Mouse (Mus musculus) thymus, postnatal 4 days (tissue): ENCODE data around the gene Majin.

Source experiments
- DNase-seq: peaks from one replicate; pipeline ENCODE4 v3.0.0; 2021

Majin gene

DNA sequence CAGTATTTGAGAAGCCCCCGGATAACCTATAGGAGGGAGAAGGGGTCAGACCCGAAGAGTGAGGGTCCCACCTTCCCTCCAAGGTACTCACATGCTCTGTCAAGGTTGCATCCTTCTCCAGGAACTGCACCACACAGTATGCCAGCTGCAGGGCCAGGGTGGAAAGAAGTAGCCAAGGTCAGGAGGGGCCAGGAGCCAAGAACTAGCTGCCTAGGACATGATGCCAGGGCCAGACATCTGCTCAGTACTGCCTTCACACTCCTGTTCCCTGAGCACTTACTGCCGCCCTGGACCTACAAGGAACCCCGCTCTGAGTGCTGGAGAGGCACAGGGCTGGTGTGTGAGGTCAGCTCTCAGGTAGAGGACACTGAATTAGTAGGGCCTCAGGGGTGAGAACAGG is 46.2 kb downstream of the Majin start:
- DNase-seq = no peak

DNA sequence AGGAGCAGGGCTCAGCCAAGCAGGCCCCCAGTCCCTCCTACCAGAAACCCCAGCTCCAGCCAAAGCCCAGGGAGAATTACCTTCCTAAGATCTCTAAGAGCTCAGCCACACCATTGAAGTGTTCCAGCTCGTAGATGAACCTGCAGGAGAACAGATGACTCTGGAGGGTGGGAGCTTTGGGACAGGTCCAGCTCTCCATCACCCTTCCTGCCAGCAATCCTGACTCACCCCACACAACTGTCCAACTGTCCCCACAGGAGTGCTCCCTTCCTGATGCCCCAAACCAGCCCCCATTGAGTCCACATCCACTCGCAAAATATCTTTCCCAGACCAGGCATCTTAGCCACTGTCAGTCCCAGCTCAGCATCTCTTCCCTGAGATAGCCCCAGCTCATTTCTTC is 46.8 kb downstream of the Majin start:
- no peak for DNase-seq

DNA sequence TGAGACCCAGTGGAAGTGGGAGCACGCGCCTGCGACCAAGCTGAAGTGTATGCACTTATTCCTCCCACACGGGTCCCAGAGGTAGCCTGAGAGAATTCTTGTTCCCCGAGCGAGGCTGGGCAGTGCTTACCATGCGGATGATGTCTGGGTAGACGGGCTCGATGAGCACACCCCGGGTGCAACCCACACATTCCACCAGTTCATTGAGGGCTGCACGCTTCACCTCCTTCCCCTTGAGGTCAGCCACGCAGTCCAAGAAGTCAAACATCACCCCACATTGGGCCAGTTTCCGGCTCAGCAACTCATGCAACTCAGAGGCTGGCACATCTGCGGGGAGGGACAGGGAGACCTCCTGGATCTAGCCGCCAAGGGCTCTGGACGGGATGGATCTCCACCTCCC is 49.5 kb downstream of the Majin start:
- DNase-seq = no peak

DNA sequence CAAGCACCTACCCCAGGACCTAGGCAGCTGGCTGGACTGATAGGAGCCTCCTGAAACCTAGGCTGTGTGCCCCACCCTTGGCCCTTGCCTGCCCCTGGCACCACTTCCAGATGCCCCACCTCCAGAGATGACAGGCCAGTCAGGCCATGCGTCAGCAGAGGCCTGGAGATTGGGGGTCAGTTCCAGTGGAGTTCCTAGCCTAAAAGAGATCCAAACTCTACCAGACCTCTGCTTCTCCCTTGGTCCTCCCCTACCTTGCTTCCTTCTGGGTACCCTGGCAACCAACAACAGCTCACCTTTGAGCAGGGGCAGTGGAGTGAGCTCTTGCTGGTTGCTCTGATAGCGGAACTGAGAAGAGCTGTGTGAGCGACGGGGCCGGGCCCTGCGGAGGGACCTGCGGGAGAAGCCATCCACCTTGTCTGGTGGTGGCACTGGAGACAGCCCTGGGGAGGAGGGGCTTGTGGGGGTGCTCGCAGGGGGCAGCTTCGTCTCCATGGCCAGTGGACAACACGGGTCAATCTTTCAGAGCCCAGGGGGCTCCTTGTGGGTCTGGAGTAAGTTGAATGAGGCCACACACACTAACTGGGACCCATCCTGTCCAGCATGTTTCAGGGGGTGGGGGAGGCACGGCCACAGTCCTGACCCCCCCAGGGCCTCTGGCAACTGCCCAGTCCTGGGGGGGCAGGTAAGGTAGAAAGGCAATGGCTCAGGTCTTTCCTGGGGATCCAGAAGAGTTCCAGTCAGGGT is 50.3 kb downstream of the Majin start:
- DNase-seq = no peak

DNA sequence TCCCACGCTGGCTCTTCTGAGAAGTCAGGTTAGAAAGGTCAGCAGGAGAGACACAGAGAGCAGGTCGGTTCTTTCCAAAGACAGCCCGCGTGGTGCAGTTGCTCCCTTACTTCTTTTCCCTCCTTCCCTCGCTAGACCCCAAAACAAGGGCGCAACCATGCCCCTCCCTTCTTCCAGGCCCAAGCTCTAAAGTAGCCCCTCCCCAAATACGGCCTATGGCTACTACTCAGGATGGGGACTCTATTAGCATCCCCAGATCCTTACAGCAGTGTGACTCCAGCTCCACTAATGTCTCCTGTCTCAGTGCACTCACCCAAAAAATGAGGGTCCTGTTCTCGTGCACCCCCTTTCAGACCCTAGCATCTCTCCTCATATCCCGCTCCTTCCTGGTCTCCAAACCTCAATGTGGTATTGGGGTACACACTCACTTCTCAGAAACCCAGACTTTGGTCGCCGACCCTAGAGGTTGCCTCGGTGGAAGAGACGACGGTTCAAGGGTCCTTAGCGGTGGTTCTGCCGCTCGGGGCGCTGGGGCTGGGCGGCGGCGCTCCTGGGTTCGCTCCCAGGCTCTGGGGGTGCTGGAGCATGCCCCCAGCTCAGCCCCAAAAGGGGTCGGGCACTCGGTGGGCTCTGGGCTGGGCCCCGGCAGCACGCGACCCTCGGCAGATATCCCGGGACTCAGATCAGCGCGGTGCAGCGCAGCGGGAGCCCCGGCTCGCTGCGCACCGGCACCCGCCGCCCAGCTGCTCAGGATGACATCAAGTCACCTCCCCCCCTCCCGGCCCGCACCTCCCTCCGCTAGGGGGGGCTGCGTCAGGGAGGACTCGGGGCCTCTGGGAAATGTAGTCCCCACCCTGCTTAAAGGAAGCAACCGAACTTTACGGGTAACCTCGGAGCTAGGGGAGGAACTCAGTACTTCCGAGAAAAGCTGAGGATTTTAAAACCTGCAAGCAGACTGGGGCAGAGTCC is 51.2 kb downstream of the Majin start, which contains the start of gene Ppp2r5b:
Ppp2r5b (minus strand) TSS at position 789 of the 969 bp plus-strand sequence.
- peak; percentile 98 for DNase-seq

DNA sequence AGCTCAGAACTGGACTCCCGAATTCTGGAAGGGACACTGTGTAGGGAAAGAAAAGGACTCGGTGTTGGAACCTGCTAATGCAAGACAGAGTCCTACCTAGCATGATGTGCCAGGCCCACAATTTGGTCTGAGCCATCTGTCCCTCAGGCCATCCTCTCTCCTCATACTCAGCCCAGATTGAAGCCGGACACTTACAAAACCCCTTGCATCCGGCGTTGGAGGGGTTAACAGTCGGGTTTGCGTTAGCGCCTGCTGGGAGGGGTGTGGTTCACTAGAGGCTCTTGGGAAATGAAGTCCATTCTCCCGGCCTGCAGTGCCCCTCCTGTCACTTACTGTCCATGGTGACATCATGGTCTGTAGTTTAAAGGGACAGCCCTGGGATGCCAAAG is 51.9 kb downstream of the Majin start:
- DNase-seq = peak; percentile 88

DNA sequence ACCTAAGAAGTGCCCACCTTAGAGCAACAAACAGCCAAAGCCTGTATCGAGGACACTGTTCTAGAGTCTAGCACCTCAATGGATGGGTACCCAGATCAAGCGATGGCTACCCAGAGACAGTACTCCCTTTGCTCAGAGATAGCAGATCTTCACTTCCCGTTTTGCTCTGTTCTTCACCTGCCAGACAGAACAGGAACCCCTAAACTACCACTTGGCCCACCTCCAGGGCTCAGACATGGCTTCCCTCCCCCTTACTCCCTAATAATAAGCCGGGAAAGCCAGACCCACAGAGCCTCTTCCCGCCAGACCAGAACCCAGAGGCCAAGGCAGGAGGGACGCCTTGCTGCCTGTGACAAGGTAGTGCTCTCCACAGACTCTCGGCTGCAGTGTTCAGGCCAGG is 52.7 kb downstream of the Majin start:
- no peak for DNase-seq

DNA sequence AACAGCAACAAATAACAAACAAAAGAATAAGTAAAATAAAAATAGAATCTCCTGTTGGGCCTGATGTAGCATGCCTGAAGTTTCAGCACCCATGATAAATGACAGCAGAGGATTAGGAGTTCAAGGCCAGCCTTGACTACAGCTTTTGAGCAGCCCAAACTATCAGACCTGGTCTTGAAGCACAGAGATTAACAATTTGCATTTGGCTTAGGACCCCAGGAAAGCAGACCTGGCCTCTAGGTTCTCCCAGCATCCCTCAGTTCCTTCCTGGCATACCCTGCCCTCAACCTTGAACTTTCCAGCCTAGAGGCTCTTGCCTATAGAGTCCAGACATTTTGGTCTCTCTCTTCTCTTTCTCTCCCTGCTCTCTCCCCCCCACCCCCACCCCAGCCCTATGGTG is 54.6 kb downstream of the Majin start:
- no peak for DNase-seq

DNA sequence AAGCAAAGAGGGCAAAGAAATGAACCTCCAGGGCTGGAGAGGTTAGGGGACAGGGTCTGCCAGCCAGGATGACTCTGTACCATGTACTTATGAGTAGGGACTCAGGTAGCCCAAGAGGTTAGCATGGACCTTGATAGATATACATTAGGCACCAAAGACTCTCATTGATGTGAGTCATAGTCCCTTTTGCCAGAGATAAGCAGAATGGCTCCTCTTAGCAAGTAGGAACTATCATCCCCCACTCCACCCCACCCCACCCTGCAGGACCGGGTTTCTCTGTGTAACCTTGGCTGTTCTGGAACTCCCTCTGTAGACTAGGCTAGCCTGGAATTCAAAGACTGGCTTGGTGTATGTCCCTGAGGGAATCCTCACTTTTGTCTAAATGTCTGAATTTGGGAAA is 55.9 kb downstream of the Majin start:
- DNase-seq = no peak

DNA sequence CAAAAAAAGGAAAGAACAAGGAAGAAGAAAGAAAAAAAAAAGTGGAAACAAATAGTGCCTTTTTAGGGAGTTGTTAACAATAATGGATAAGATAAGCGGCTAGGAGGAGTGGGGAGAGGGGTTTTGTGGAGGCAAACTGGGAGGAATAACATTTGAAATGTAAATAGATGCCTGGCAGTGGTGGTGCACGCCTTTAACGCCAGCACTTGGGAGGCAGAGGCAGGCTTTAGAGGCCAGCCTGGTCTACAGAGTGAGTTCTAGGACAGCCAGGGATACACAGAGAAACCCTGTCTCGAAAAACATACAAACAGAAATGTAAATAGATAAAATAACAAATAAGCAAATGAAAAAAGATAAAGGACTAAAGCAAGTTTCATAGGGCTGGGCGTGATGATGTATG is 56.5 kb downstream of the Majin start:
- DNase-seq = no peak

DNA sequence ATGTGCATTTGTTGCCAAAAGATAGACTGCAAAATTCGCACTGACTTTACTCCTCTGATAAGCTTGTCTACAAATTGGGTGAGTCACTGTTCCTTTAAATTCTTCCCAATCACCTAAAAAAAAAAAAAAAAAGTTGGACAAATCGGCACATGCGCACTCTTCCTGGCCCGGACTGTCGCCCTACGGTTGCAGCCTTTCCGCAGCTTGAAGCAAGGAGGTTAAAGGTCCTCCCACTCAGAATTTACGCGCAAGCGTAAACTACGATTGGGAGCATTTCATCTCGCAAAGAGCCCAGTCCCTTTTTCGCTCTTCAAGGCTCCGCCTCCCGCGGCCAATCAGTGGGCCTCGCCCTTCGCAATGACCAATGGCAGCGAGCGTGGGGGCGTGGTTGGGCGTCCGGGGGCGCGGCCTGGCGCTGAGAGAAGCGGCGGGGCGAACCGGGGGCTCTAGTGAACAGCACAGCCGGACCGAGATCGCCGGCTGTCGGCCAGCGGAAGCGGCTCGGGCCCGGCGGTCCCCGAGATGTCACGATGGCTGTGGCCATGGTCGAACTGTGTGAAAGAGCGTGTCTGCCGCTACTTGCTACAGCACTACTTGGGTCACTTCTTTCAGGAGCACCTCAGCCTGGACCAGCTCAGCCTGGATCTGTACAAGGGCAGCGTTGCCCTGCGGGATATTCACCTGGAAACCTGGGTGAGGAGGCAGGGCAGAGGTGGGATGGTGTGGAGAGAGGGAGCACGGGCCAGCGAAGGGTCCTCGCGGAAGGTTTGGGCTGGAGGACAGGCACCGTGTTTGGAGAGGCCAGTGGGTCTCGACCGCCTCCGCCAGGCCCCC is 57.3 kb downstream of the Majin start, which contains the start of gene Atg2a:
Atg2a (plus strand) TSS at position 395 of the 834 bp plus-strand sequence.
- peak; percentile 99 for DNase-seq

DNA sequence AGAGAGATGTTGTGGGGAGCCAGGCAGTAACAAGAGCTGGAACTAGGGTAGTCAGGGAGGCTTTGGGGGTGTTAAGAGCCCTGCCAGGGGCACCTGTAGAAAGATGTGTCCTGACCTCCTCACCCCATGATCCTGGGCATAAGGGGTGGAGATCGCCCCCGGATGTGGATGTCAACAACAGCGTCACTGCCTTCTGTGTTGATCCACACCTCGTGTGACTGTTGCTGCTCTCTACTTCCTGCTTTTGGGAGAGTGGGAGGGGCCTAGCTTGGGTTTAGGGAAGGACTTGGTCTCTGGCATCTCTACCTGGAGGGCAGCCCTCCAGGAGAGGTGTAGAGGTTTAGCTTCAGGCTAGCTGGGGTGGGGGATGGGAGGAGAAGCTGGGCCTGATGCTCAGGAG is 58.1 kb downstream of the Majin start:
- DNase-seq = peak; percentile 65

DNA sequence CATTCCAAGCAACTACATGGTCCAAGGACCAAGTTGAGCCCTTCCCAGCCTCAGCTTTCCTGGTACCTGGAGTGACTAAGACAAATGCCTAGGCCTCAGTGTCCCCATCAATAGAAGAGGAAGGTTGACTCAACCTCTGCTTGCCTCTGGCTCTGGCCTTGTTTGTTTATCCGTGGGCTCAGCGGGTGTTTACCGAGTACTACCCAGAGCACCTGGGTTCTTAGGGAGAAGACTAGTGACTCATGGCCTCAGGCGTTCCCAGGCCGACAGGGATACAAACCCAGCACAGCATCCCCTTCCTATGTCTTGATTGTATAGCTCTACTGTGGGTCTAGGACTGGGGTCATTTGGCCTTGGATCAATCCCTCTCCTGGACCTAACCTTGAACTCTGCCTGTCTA is 59.0 kb downstream of the Majin start:
- no peak for DNase-seq

DNA sequence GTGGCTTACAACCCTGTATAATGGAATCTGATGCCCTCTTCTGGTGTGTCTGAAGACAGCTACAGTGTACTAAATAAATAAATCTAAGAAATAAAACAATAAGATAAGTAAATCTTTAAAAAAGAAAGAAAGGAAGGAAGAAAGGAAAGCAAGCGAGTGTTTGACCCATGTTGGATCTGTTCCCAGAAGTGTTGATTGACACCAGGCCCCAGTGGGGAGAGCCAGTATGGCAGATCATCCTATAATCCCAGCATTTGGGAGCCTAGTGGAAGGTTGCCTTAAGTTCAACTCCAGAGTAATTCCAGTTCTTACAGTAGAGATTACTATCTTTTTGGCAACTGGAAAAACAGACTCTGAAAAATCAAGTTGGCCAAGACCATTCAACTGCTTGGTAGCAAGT is 61.6 kb downstream of the Majin start:
- DNase-seq = no peak

DNA sequence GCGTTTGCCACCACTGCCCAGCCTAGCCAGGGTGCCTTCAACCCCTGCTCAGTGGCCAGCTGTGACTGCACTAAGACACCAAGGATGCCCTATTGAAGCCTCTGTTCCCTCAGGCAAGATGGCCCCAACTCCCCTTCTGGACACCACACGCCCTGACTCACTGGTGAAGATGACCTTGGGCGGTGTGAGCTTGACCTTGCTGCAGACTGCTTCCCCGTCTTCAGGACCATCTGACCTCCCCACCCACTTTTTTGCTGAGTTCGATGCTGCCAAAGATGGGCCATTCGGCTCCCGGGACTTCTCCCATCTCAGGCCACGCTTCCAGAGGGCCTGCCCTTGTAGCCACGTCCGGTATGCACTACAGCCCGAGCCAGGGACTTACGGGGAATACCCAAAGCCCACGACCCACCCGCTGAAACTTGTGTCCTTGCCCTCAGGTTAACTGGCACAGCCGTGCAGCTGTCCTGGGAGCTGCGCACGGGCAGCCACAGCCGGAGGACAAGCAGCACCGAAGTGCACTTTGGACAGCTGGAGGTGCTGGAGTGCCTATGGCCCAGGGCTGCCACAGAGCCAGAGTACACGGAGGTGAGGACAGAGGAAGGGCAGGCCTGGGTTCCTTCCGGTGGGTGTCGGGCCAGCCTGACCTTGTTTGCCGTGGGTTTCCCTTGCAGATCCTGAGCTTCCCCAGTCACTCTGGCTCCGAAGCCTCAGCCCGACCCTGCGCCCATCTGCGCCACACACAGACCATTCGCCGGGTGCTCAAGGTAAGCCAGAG is 63.5 kb downstream of the Majin start:
- no peak for DNase-seq

DNA sequence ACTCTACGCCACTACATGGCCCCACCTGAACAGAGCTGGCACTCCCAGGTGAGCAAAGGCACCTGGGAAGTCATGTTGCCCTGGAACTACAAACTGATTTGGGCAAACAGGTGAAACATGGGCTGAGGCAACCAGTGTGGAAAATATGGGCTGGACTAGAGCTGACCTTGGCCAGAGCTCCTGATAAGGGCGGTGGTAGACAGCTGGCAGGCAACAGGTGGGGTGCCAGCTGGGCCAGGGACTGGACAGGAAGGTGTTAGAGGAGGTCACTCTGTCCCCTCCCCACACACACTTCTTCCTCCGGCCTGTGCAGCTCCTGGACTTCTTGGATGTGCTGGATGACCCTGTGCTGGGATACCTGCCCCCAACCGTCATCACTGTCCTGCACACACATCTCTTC is 68.8 kb downstream of the Majin start:
- DNase-seq = no peak

DNA sequence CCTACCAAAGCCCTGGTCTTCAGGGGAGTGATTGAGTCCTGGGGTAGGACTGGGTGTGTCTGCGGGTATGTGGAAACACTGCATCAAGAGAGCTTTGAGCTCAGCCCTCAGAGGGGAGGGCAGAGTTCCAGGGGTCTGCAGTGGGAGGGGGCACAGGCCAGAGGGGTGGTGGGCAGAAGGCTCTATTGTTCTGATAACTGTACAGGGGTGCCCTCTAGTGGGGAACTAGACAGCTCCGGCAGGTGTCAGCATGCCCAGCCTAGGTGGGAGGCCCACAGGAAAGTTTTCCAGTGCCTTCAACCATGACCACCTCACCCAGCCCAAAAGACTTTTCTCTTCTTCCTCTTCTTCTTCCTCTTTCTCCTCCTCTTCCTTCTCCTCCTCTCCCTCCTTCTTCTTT is 76.2 kb downstream of the Majin start:
- DNase-seq = peak; percentile 63

DNA sequence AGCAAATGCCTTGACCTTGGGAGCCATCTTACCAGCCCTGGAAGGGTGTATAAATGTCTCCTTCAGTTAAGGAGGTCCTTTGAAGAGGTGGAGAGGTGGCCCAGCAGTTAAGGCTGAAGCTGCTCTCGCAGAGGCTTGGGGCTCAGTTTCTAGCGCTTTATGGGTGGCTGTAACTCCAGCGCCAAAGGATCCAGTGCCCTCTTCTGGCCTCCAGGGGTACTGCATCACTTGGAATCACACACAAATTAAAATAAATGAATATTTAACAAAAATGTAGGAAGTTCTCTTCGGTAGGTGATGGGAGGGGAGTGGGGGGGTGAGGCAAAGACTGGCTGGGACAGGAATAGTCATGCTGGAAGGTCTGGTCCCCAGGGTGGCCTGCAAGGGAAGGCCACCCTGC is 76.8 kb downstream of the Majin start:
- DNase-seq = no peak

DNA sequence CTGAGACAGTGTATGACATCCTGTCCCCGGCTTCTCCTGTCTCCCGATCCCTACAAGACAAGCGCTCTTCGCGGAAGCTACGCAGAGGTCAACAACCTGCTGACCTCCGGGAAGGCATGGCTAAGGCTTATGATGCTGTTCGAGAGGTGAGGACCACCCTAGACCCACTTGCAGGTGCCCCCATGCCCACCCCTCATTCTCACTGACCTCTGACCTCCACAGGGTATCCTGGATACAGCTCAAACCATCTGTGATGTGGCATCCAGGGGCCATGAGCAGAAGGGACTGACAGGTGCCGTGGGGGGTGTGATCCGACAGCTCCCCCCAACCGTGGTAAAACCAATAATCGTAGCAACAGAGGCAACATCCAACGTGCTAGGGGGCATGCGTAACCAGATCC is 77.2 kb downstream of the Majin start:
- no peak for DNase-seq

DNA sequence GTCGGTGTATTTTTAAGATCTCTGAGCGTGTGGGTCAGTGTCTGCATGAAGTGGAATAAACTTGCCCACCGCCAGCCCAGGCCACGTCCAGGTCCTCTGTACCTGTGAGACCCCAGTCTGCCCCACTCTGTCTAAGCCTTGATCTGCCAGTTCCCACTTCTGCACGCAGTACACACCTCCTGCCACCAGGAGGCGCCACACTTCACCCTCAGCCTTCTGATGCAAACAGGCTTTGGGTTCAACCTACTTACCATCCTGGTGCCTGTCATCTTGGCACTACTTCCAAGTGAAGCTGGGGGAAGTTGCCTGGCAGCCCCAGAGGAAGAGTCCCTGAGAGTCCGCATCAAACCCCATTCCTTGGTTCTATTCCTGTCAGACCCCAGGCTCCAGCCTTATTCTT is 78.0 kb downstream of the Majin start:
- peak; percentile 88 for DNase-seq

DNA sequence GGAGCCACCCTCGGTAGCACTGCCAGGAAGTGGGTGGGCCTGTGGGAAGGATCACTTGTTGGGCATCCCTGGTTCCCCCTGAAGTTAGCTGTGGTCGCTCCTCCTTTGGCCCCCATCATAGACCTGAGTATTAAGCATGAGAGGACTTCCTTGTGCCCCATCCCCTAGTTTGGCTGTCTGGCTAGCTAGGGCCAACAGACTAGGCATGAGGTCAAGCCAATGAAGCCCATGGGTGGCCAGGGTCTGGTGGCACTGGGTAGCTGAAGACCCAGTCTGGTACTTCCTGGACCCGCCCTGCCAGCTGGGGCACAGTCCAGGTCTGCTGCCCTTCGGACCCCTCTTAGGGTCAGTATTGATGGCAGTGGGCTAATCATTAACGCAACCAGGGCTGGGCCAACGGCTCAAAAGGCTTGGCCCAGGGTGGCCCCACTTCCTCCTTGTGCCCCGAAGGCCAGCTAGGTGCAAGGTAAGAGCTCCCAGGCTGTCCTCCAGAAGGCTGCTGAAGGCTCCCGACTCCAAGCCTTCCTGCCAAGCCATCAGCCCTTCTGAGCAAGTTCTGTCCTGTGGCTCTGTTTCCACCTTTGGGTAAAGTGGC is 78.7 kb downstream of the Majin start:
- DNase-seq = no peak

DNA sequence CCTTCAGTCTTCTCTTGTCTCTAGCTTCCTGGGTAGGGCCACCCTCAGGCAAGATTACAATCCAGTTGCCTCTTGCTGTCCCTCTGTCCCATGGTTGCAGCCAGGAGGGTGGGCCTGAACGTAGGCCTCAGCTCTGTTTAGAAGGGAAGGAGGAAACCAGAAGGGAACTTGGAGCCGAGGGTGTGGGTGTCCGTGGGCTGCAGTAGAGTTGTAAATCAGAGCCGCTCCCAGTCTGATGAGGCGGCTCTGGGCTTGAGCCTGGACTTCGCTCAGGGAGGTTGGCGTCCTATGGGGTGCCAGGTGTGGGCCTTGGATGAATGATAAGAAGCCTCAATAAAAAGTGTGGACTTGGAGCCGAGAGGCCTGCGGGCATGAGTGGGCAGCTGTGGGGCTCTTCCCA is 80.0 kb downstream of the Majin start:
- no peak for DNase-seq
